Mouse (Mus musculus): Measurements from ENCODE around the gene Gm42906.
A peak's percentile ranks its signal among the peaks of the same experiment; 100 is the strongest.

- peak; percentile 88 for TF ChIP-seq CTCF (IDR thresholded peaks at IDR 0.05; ENCODE audit: borderline replicate concordance, extremely low read depth, insufficient read depth, insufficient read length)
- peak; percentile 92 for TF ChIP-seq POLR2A (IDR thresholded peaks at IDR 0.05; ENCODE audit: borderline replicate concordance, extremely low read depth, insufficient read depth, insufficient read length, poor library complexity, severe bottlenecking)
Observed at GRCm38 (mm10) chr5:151368395-151369190, 59.4 kb downstream of the Gm42906 start.

Measured in brain, embryonic 14.5 days (tissue).